Mouse (Mus musculus): Measurements from ENCODE around the gene Lrmda.
"Not testable (repeated sequence)": the region's sequence is repeated elsewhere in the genome, so short reads cannot be mapped to it uniquely, and the experiment has no call there.

The Lrmda gene

DNA sequence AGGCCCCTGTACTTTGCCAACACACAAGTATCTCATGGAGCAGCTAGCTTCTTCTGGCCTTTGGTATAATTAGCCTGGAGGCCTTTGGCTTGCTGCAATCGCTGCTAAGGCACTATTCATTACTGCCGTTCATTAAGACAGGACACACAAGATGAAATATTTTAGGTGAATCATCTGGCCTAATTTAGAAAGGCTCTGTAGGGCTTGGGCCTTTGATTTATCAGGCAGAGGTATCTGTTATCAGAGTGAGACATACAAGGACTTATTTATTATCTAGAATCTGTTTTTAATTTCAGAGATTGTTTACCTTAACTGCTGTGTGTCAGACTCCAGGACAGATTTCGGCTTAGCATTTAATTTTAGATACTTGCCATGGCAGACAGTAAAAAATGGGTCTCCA is 511.2 kb downstream of the Lrmda start:
- no peak for DNase-seq

DNA sequence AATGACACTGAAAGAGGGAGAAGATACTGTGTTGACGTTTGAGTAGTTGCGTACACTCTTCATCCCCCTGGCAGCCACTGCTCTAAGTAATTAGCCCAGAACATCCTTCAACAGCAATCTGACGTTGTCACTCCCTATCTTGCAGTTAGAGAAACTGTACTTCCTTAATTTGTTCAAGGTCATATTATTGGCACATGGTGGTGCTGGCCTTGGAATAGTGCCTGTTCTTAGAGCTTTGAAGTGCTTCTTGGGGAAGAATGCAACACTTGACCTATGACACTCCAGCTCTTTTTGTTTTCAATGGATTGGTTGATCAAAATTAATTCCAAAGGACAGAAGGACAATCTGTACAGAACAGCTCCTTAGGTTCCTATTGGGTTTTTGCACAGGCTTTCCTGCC is 514.0 kb downstream of the Lrmda start:
- DNase-seq: no peak

DNA sequence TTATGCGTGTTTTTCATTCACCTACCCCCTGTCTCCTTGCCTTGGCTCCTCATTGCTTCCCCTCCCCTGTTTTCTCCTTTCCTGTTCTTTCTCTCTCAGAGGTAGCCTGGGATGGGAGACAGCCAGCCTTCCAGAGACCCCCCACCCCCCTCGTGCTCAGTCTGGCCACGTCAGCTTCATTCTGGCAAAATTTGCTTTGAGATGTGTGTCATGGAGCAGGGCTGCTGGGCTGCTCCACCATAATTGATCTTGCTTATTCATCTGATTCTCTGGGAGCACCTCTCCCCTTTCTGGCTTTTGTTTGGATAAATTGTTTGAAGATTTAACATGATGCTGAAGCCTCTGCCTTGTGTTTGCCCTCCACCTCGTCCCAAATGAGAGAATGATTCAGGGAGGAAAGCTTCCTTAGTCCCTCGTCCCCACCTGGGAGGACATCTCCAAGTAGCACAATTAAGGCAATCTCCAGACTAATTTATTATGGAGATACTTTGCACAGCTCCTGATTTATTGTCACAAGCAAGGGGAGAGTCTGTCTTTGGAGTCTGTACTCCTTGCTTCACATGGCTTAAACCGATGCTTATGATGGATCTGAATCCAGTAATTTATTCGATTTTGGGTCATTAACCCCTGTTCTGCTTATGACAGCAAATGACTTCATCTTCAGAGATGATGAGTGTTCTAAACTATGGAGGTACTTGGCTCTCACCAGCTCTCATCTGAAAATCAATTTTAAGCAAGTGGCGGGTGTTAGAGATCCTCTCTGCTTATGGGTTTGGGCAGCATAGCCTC is 526.6 kb downstream of the Lrmda start:
- no peak for DNase-seq

DNA sequence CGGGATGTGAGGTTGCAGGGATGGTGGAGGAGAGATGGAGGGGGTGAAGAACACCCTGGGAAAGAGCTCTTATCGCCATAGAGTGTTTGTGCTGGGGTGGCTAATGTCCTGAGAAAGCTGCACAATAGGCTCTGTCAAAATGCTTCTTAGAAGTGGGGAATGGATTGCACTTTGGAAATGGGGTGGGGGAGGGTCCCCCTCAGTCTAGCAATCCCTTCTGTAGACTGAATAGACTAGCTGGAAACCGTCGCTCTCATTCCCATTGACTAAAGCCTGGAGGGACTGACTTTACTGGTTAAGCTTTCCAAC is 527.1 kb downstream of the Lrmda start:
- DNase-seq: no peak

DNA sequence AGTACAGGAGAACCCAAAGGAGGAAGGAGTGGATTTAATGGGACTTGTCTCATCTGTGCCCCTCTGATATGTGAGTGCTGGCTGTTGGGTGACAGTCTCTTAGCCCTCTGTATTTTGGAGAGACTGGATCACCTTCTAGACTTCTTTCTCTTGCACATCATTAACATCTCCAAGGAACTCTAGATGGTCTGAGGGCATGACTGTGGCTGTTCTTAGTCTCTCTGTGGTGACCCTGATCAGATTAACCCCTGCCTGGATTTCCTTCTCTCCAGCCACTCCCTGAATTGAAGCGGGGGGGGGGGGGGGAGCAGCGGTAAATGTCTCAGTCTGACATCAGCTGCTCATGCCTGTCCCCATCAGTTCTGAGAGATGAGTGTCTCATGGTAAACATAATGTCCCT is 528.8 kb downstream of the Lrmda start:
- no peak for DNase-seq

DNA sequence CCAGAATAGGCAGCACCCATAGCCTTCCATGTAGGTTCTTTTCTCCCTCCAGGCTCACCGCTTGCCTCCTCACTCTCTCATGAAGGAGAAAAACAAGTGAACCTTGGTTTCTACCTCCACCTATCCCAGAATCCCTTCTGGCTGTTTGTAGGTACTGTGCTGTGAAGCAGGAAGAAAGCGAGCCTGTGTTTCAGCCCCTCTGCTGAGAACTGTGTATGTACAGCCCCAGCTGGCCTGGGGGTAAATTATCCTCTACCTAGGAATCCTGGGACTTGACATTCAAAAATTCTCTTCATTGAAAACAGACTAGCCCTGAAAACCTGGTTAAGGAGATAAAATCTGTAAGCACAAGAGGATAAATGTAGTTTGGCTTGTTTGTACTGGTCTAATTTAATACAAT is 529.7 kb downstream of the Lrmda start:
- DNase-seq: no peak

DNA sequence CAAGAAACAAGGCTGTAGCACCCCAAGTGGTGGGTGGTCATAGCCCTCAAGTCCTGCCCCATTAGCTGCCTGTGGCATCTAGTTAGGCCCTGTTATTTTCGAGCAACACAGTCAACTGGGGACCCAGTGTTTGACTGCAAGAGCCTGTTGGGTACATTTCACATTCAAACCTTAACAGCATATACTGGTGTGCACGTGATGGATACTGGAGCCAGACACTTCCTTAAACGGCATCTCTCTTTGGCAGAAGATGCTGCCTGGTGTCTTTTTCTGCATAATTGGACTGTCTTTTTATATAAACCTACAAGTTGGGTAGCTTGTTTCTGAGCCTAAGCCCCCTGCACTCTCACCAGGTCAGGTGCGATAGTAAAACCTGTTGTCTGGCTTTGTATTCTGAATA is 532.8 kb downstream of the Lrmda start:
- DNase-seq: no peak

DNA sequence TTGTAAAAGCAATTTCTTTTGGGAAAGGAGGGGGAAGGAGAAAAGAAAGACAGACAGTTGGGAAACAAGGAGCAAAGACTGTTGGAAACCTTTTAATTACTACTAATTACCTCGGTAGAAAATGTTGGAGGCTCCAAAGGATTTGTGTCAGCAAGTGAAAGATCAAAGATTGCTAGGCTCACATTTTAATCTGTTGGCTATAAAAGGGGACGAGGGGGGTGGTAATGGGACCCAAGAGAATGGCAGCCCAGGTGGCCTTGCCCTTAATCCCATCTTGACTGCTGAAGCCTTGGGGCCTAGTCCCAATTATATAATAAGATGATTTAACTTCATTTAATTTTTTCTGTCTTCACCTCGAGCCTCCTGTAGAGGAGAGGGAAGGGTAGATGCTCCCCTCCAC is 533.3 kb downstream of the Lrmda start:
- DNase-seq: no peak

DNA sequence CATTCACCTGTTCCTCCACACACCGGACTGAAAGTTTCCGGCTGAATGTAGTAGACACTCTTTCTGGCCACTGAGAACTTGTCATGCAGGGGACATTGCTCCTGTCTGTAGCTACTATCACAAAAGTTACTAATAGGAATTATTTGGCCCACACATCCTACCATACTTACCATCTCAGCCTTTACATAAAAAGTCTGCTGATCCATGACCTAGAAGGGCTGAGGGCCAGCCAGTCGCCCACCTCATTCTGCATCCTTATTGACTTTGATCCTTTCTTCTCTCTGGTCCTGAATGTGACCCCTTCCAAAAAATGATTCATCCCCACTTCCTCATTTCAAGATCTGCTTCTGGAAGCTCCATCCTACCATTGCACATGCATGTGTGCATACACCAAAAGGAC is 534.2 kb downstream of the Lrmda start:
- no peak for DNase-seq

DNA sequence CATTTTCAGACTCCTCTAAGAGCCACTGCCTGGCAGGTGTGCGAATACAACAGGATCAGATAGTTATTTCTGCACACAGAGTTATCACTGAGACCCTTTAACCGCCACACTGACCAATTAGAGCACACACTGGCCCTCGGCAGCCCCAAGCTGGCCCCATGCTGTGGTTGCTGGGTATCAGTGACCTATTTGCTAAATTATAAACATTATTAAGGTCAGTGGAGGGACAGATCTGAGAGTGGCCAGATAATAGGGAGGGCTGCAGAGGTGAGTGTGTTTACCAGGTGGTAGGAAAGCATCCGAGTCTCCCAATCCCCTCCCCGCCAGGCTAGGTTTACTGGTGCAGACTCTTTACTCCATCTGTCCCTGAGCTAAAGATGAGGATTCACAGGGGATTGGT is 553.0 kb downstream of the Lrmda start:
- DNase-seq: no peak

DNA sequence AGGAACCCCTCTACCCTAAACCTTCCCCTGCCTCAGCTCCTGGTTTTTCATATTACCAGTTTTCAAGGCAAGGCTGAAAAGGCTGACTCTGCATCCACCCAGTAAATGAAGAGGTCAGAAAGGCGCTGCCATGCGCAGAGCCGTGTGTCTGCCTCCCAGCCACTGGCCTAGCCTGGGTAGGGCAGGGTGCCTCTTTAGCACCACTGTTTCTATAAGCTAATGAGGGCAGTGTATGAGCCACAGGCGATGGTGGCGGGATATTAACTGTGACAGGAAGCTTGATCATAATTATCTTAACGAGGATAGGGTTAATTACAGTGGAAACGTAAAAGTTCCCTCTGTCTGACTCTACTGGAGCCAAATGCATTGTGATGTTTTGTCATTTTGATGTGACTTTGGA is 554.1 kb downstream of the Lrmda start:
- no peak for DNase-seq

DNA sequence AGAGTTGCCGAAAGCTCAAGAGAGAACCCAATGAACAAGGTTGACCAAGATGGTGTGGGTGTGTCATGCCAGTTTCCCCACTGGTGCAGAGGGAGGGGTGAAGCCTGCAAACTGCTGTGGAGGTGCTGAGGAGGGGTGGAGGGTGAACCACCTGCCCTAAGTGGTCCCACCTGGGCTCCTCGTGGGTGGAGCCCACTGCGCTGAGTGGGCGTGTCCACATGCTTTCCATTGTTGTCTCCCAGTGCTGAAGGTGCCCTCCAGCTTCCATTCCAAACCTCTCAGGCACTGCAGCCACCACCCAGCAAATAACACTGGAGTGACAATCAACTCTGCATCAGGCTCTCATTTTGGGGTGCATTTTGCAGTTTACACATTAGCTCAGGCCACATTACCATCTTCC is 554.5 kb downstream of the Lrmda start:
- no peak for DNase-seq

DNA sequence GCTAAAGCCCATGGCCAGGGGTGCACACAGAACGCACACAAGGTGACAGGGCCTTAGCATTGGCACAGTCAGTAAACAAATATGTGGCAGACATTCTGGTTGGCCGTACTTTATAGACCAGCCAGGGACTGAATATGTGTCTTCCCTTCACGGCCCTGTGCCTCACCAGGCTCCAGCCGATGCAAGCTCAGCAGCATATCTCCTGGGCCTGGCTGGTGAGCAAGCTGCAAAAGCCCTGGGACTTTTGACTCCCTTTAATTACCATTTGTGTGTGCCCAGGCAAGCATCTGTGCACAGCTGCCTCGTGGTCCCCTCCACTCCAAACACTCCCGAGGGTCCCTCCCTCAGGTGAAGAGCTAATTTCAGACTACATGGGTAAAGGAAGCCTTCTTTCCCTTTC is 556.9 kb downstream of the Lrmda start:
- no peak for DNase-seq

DNA sequence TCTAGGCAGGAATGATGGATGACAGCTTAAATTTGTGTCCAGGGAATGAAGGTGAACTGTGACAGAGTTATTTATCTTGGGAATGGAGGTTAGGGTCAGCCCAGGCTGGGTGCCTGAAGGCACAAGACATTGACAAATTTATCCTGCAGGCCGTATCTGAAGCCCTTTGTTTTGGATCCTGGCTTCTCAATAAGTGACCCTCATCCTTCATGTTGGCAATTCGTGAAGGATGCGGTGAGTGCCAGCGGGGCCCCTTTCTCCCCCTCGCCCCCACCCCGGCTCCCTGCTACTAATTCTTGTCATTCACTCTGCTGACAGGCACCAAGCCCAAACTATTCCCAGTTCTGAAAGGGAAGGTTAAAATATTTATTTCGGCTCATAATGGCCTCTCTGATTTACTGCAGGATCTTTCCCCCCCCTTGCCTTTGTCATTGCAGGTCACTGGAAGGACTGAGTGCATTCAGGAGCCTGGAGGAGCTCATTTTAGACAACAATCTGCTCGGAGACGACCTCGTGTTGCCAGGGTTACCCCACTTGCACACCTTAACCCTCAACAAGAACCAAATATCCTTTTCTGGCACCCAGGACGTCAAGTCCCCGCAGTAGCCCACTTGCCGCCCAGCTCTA is 558.0 kb downstream of the Lrmda start:
- DNase-seq: no peak

DNA sequence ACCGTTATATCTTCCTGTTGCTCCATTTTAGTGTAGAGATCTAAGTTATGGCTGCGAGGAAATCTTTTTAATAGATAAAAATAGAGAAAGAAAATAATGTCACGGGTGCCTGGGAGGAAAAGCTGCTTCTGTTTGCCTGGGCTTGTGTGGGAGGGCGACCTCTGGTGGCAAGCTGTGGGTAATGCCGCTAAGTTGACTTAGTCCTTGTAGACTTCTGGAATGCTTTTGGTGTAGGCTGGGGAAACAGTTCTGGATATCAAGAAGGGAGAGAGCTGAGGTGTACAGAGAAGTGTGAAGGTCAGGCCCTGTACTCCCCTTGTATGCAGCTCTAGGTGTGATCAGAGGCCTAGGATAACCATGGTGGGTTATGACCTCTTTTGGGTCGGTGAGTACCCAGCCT is 558.7 kb downstream of the Lrmda start:
- peak; percentile 77 for DNase-seq

DNA sequence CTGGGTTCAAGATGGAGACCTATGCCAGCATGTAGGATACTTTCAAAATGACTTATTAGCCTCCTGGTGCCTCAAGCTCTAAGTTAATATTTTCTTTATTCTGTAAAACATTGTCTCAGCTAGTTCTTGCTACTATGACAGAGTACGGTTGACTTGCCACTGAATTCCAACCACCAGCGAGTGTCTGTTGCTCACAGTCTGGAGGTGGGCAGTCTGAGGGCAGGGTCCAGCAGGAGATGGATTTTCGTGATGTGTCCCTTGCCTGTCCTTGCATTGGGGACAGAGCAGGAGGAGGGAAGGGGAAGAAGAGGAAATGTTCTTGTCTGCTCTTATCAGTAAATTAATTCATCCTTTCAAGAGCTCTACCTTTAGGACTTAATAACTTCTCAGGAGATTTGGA is 559.5 kb downstream of the Lrmda start:
- no peak for DNase-seq

DNA sequence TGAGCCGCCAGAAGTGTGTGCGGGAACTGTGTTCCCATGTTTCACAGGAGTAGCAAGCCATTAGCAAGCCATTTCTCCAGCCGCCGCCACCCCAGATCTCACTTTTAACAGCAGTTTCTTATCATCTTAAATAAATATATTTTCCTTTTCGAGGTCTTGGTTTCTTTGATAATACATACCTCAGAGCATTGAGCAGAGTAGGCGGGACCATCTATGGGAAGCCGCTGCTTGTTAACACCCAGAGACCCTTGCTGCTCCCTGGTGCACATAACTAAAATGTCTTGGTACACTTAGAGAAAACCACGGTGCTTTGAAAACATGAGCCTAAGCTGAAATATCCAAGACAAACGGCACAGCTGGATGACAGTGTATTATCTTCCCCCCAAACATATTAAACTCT is 562.6 kb downstream of the Lrmda start:
- no peak for DNase-seq

DNA sequence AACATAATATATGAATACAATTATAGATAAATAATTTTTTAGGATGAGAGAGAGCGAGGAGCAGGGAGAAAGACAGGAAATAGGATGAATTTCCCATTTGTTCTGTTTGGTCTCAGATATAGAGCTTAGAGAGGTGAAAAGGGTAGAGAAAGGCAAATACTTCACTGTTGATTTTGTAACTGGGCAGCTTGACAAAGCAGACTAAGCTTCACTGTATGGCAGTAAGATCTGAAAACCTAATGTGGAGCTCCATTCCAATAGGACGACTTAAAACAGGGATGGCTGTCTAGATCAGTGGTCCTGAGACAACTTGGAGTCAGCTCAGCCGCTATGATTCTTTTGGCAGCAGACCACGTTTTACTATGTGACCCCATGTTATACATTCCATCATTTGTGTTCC is 566.8 kb downstream of the Lrmda start:
- no peak for DNase-seq

DNA sequence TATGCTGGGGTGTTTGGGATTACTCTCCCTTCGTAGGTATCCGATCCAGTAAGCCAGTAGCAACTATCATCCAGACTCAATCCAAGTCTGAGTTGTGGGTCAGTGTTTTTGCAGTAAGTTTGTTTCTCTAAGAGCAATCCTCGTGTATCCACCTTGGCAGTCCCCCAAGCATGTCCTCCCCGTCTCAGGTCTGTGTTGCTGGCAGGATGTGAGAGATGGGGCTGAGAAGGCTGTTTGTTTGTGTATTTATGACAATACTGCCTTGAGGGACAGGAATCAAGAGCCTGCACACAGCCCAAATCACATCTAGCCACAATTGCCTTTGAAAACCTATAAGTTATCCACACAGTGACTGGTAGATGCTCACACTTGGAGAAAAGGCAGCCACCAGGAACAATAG is 567.3 kb downstream of the Lrmda start:
- DNase-seq: no peak

DNA sequence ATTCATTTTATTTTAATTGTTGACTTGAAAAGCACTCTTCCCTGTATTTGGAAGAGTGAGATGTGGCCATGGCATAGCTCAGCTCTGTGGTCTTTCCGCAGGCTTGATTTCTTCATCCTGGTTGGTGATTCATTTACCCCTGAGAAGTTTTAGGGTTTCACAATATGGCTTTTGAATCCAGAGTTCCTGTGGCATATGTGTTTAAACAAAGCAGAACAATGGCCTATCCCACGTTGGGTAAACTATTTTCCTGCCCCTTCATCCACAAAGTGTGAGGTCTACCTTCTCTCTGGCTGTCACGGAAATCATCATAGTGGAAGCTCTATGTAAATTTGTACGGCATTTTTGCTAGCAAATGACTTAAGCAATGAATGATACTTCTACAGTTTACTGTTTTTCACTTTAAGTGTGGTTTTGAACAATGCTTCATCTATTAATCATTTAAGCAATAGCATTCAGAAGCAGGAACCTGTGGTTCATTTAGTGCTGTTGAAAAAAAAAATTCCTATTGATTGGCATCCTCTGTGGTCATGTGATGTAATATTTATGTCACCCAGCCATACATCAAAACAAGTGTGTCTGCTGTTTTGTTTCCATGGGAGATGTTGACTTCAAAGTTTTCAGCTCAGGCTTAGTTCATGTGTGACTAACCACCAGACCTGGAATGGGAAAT is 567.9 kb downstream of the Lrmda start:
- no peak for DNase-seq

DNA sequence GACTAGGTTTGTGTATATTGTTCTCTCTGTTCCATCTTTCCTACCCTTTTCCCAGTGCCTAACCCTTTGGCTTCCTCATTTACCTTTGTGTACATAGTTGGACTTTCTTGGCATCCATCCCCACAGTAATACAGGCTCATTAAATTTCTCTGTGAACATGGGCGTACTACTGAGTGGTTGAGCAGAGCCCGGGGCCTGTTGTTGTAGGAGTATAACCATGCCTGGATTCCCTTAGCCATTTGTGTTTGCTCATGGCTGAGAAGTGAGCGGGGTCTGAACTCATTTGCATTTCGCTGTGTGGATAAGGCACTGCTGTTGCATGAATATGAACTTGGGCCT is 568.4 kb downstream of the Lrmda start:
- DNase-seq: no peak

DNA sequence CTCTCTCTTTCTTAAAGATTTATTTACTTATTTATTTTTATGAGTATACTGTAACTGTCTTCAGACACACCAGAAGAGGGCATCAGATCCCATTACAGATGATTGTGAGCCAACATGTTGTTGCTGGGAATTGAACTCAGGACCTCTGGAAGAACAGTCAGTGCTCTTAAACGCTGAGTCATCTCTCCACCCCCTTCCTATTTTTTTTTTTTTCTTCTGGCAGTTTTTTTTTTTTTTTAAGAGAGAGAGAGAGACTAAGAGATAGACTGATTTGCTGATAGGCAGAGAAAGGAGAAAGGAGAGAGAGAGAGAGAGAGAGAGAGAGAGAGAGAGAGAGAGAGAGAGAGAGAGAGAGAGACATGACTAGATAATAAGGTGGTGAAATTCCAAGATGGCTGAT is 568.9 kb downstream of the Lrmda start:
- not testable (repeated sequence) for DNase-seq

DNA sequence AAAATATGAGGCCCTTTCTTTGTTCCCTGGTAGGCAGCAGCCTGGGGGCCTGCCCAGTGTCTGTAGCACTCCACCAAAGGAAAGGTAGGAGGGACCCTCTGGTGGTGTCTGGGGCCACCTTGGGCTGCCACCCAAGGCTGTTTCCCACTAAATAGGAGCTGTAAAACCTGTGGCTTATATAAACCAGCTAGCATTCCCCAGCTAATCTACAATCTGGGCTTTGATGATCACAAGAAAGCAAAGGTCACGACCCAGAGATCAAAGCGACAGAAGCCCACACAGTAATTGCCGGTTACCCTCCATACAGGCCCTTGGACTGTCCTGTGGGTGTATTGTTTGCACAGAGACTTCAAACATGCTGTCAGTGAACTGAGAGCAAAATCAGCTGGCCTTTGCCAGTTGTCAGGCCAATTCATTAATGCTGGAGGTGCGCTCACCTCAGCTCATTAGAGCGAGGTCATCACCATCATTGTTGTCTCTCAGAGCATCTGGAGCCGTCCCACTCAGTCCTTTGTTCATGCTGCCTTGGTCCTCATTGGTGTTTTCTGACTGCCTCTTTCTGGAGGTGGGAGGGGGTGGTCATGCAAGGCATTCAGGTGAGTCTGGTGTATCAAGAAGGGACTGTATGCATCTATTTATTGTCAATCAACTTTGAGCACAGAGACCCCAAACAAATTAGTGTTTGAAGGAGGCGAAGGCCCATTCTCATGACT is 570.1 kb downstream of the Lrmda start:
- peak; percentile 22 for DNase-seq

DNA sequence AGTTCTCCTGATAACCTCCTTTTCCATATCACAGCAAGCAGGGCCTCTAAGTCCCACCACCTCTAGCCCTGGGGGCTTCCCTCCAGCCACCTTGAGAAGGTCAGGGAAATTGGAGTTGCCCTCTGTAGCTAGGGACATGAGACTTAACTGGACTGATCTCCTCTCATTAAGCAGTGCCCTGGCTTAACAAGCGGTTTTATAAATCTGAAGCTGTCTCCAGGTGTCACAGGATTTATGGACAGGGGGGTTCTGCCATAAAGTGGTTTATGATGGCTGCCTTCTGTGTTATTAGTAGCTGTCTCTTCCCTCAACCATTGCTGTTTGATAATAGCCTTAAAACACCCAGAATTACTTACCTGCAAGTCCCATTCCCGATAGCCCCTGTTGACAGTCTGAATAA is 571.7 kb downstream of the Lrmda start:
- no peak for DNase-seq
